Mouse (Mus musculus): ENCODE measurements at regions not wholly inside any gene's neighbourhood (a gene's known extent, or its start where the extent isn't known, plus 50 kb on each side); places are given as distances from the start of the nearest gene placed in this dataset.

DNA sequence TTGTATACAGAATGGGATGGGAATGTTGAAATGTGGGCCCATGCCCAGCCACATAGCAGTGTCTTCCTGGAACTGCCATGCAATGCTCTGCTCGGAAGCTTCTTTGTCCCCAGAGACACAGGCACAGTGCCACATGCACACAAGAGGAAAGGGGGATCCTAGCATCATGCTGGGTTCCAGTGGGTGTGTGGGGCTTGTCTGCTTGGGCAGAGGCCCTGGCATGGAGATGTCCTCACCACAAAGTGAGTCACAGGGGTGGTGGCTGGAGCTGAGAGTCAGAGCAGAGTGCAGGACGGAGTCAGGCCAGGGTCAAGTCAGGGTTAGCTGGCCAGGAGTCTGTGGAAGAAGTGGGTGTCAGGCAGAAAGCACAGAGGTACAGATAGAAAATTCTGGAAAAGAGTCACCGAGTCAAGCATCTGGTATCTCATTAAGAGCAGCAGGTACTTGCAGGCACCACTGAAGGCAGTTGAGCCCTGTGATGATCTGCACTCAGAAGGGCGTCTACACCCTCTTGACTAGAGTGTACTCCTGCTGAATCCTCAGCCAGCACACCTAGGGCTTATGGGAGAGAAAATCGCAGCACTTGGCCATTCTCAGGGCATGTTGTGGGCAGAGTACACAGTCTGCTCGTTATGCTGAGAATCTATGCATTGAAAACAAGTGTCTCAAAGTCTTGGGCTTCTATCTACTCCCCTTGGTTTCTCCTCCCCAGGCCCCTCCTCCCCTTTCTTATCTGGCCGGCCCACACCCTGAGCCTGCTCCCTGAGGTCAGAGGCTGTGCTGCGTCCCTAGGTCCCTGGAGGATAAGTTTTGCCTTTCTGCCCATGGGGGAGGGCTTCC, 85.3 kb downstream of the Ackr3 start:
- no peak for DNase-seq (ENCODE audit: low read depth, low spot score)

DNA sequence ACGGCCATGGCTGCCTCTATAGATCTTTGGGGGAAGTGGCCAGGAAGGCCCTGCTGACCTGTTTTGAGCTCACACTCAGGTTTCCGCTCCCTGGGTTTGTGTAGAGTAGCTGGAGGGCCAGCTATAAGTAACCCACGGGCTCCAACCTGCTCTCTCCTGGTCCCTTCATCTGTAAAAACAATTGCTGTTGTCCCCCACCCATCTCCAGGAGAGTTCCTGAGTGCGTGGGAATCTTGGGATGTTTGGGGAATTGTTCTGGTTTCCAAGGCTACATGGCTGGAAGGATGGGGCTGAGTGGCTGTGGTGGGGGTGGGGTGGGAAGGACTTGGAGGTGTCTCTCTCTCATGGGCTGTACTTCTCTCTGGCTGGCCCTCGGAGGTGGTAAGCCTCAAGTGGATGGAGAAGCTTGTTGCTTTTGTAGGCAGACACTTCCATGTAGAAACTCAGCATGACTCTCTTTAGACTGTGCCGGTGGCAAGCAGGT, 86.0 kb downstream of the Ackr3 start:
- DNase-seq (ENCODE audit: low read depth, low spot score): no peak

DNA sequence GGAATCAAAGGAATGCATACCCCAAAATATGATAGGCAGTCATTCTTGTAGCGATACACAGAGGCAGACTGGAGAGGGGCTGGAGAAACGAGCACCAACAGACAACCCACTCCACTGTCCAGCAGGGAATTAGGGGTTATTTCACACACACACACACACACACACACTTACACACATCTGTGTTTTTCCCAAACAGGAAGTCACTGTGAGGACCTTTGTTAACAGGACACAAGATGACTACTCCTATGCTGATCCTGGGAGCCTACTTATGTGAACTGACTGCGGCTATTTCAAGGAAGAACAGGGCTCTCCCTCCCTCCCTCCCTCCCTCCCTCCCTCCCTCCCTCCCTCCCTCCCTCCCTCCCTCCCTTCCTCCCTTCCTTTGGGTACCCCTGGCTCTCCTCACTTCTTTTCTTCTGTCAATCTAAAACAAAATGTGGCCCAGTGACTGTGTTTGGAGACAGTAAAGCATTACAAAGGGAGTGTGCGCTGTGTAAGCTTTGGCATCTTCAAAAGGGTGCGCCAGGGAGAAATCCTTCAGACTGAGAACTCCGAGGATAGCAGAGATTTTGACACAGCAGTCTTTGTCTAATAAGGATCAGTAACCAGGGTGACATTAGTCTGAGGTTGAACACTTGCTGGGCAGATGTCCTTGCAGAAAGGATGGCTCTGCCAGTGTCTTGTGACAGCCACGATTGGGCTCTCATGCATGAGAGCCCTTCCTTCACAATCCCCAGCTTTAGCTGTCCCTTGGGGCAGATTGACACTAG, 86.8 kb downstream of the Ackr3 start:
- no peak for DNase-seq (ENCODE audit: low read depth, low spot score)

DNA sequence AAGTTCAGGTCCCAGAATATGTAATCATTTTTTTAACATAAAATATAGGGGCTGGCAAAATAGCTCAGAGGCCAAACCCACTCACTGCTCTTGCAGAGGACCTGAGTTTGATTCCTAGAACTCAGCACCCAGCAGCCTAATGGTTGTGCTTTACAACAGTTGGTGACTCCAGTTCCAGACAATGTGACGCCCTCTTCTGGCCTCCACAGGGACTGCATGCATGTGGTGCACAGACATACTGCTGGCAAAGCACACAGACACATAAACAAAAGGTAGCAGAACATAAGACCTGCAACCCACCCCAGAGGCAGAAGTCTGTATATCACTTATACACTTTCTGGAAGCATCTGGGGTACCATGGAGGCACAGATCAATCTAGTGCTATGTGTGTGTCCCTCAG, 87.5 kb downstream of the Ackr3 start:
- DNase-seq (ENCODE audit: low read depth, low spot score): no peak

DNA sequence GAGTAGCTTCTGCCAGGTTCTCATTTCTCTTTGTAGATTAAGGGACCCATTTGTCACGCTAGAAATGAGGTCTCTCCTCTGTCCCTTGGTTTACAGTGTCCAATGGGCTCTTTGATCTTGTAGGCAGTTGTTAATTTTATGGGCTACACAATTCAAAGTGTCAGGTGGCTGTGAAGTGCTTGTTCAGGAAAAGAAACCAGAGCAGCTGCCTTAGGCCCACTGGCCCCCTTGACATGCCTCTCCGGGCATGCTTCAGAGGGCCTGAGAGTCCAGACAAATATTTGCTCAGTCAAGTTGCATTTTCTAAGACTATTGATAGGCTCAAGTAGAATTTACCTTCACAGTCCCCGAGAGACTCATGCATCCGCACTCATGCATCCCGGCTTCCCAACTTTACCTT, 94.0 kb downstream of the Ackr3 start:
- DNase-seq (ENCODE audit: low read depth, low spot score): no peak

DNA sequence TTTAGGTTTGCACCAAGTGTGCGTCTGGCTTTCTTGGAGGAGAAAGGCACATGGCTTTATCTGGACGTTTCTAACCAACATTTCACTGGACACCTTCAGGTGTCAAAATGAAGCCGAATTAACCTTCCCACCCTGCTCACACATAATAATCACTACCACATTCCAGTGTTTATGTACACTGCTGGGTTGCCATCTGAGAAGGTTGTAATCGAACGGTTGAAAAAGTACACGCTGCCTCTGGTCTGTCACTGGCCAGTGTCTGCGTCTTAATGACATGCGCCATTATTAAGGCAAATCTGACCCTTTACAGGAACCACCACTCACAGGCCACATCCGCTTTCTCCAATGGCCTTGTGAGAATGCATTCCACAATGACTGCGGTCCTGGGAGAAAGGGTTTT, 96.4 kb downstream of the Ackr3 start:
- DNase-seq (ENCODE audit: low read depth, low spot score): no peak

DNA sequence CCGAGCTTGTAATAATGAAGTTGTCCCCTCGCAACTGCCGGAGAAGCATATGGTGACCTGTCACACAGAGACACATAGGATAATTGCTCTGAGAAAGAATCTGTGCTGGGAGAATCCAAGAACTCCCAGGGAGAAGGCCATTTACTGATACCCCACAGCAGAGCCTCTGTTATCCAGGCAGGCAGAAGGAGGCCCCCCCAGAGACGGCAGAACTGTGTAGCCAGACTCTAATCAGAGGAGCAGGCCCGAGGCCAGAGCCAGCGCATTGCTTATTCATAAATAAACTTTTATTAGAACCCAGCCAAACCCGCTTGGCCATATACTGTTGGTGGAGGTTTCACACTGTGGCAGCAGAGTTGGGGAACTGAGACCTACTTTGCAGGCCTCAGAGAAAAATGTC, 100.6 kb downstream of the Ackr3 start:
- DNase-seq (ENCODE audit: low read depth, low spot score): no peak

DNA sequence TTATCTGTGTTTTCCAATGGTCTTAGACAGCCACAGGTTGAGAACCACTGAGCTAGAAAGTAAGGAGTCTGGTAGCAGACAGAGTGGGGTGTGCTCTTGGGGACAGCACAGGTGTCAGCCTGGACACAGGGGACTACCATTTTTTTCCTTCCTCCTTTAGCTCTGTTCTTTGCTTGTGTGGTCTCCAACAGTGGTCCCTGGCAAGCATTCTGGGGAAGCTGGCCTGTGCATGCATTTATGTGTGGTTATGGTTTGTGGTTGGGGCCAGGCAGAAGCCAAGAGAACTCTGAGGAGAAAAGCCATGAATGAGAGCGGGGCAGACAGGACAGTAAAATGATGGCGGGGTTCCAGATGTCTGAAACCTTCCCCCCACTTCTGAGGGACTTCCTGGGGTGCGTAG, 107.2 kb downstream of the Ackr3 start:
- DNase-seq (ENCODE audit: low read depth, low spot score): no peak

DNA sequence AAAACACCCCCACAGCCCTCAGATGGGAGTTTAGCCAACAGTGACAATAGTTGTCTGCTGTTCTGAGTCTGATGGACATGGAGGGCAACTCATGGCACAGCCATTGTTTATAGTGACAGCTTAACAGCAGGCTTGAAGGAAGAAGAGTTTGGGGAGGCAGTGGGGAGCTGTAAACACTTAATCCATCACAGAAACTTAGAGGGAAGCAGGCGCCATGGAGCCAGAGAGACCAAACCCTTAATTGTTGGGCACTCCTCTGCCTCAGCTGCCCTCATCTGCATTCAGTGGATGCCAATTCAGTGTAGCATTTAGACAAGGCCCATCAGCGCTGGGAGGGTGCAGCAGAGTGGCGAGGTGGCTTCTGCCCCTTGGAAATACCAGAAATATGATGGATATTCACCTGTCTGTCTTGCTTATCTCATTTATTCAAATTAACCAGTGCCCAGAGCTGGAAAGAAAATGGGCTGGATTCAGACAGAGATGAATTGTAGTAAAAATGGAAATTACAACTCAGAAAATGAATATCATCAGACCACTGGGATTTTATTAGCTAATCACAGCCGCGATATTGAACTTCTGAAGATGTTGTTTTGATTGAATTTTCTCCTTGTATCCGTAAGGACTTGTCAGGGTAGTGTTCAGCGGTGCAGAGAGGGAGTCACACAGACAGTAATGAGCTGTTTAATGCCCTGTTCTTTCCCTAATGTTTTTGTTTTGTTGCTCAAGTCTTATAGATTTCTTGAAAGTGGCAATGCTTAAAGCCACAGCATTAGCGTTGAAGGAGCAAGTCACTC, 108.1 kb downstream of the Ackr3 start:
- DNase-seq (ENCODE audit: low read depth, low spot score): no peak

DNA sequence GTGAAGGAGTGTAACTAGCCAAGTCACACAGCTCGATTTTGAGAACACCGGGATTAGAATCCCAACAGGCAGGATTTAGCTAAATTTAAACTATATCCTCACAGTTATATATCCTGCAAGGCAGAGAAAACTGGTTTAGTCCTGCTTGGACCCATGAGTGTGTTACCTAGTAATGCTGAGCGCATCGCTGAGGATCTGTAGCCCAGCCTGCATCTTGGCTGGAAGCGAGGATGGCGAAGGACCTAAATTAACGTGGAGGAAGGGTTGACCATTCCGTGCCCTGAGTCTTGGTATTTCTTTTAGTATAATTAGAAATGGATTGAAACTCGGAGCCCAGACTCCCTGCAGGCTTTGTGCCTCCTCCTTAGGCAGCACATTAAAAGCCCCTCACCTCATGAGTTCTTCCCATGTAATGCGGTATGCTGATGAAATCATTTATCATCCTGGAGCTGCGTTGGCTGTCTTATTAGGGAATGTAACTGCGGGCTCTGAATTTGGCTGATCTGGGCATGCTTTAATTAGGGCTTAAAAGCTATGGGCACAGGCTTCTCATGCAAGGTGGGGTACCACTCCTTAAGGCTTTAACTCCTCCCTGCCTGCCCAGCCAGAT, 110.1 kb downstream of the Ackr3 start:
- no peak for DNase-seq (ENCODE audit: low read depth, low spot score)

DNA sequence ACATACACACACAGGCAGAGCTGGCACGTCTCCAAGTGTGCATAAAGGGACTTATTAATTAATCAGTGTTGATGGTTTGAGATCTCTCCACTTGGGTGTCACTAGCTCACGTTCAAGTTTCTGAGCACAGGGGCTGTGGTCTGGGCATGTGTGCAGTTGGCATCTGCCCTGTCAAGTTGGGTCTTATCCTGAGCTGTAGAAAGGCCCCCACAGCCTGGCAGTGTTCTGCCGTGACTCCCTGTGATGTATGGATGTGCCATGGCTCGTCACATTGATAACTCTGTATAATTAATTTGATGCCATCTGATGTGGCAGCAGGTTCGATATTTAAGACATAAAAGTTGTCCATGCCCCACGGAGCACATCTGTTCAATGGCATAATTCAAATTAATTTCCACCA, 114.1 kb downstream of the Ackr3 start:
- no peak for DNase-seq (ENCODE audit: low read depth, low spot score)

DNA sequence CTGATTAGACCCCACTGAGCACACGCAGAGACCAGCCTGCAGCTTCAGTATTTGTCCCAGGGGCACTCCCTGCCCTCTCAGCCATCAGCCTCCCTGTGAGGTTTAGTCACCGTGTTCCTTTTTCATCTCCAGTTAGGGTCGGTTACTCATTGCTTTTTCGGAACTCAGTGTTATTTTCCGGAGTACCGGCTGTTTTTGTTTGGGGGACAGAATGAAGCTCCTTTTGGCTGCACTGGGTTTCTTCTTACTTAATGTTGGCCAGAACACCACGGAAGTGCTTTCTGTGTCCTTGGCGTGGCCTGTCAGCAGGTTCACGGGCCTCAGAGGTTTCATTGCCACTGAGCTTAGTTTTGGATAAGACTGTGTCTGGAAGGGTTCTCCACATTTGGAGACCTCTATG, 114.7 kb downstream of the Ackr3 start:
- DNase-seq (ENCODE audit: low read depth, low spot score): no peak

DNA sequence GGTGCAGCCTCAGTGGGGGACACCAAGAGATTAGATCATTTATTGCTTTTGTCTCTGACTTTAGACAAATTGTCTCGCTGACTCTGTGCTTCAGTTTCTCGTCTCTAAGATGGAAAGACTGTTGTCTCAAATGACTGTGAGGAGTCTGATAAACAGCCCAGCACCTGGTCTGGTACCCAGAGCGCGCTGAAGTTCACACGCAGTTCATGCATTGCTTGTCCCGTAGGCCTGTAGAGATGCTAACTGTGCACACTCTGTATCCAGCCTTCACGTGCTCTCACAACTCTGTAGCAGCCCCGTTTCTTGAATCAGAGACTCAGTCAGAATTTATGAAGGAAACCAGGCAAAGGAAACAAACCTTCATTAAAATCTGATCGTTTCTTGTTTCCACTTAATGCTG, 116.7 kb downstream of the Ackr3 start:
- no peak for DNase-seq (ENCODE audit: low read depth, low spot score)

DNA sequence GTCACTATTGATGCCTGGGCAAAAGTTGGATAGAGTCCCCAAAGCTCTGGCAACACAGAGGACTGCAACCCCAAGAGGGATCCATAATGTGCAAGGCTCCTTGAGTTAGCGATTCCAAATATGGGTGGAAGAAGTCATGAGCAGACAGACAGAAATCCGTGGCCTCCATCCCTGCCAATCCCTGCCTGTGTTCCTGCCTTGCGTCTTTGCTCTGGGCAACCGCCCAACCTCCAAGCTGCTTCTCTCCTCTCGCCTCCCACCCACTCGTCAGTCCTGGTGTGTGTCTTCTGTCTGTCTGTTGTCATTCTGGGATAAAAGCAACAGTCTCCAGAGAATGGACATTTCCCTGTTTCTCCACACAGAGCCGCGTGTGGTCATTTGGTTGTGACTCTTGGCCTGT, 117.7 kb downstream of the Ackr3 start:
- no peak for DNase-seq (ENCODE audit: low read depth, low spot score)

DNA sequence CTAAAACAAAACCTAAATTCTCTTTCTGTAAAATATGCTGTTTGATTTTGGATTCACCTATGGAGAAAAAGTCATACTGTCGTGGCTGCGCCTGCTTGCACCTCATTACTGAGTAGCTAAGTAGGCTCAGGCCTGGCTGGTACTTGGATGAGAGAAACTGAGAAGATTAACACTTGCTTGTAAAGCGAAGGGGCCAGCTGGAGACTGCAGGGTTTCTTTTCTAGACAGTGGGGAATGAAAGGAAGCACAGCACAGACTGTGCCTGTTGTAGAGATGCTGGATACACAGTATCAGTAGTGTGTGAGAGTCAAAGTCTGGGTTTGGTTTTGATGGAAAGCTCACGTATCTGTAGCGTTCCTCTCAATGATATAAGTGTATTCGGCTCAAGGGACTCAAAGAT, 123.5 kb downstream of the Ackr3 start:
- no peak for DNase-seq (ENCODE audit: low read depth, low spot score)

DNA sequence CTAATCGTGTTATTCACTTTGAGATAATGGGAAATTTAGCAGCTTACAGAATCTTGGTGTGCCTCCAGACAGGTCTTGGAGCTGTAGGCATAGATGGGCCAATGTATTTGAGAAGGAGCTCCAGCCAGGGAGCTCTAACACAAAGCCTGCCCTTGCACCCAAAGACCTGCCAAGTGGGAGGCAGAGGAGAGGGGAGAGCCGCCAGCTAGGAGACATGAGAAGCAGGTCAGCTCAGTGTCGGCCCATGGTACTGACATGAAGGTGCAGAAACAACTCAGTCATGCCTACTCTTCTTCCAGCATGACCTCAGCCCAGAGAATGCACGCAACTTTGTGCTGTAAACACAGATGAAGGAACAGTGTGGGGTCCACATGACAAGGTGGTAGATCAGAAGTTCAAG, 128.8 kb downstream of the Ackr3 start:
- no peak for DNase-seq (ENCODE audit: low read depth, low spot score)

DNA sequence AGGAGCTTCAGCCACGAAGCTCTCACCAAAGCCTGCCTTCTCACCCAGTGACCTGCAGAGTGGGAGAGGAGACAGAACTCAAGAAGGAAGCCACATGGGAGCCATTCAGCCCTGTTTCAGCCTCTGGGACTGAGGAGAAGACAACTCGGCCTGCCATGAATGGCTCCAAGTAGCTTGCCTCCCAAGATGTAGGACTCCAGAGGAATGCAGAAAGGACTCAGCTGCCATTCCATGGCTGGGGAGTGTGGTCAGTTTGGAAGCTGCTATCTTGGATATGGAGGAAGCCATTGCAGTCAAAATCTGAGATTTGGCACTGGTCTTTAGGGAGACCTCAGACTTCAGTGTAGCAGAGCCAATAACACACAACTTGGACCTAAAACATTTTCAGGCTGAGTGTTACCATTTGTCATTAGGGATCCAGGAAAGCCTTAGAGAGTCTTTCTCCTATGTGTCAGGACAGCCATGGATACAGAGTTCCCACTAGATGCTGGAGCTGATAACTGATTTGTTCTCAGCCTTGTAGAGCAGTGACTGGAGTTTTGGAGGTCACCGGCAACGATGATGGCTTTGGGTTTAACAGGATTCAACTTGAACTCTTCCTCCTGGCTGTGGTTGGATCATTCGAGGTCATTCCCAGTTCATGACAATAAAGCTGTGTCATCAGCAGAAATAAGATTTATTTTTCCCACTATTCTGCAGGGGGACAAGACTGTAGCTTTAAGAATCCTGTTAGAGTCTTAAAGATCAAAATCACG, 130.1 kb downstream of the Ackr3 start:
- no peak for DNase-seq (ENCODE audit: low read depth, low spot score)

DNA sequence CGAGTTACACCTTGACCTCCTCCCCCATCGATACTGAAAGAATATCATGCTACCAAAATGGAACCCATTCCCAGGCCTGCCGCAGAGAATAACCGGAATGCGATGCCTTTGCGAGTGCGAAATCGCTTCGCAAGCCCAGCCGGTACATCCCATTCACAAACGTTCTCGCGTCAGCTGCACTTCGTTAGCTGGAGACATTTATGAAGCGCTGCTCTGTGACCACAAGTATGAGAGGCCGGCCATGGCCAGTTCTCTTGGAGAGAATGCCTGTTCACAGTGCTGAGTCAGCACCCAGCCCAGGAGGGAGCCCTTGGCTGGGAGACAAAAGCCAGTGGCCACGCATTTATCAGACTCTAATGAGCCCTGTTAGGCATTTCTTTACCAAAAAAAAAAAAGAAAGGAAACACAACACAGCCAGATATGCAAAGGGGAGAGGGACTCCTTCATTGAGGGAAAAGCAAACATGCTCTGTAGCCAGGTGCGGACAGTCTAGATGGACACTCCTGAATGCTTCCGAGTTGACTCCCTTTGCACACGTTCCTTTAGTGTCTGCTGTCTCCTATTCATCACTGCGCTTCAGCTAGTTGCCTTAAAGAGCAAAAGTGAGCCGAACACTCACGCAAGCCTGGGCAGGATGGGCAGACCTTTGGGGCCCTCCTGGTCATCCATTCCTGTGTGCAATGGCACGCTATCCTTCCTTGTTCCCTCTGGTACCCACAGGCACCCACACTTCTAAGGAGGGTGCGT, 131.4 kb downstream of the Ackr3 start:
- DNase-seq (ENCODE audit: low read depth, low spot score): no peak

DNA sequence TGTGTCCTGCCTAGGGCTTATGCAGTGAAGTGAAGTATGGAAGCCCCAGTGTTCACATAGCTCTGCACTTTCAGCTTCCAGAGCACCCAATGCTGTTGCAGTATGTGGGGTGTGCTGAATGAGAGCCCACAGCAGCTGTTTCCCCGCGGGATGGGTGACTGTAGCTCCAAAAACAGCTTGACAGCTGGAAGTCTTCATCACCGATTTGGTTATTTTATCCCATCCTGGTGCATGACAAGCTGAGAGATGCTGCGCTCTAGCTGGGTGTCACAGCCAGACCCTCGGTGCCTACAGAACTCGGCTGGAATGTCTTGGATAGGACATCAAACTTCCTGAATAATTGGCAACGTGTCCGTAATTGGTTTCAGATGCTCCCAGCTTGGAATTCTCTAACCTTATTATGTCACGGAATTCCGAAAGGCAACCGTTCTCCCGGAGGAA, 134.1 kb downstream of the Ackr3 start:
- no peak for DNase-seq (ENCODE audit: low read depth, low spot score)

DNA sequence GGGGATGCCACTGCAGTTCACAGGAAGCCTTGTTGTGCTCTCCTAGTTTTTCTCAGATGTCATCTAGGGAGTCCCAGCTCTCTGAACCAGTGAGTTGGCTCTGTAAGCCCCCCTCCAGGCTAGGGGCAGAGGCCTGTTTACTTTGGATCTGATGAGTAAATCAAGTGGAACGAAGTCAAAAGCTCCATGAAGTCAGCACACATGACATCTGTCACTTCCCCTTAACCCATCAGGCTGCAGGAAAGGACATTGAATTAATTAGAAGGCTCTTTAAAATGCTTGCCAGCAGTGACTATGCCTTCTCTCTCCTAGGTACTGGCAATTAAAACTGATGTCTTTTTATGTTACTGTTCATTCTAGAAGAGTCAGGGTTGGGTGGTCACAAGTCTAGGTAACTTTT, 138.6 kb downstream of the Ackr3 start:
- DNase-seq (ENCODE audit: low read depth, low spot score): no peak

Measured in brain, embryonic 18.5 days (tissue).